In genomic region chr16:55950946-55951678, GRCm38 (mm10) we compare ENCODE assay signal across 8 mouse cellular contexts. TPM values are rescaled to one million over a fixed set of nuclear protein-coding genes. Genes with fewer than 3 reads are reported as not detected.
A peak's percentile ranks its signal among the peaks of the same experiment; 100 is the strongest.
DNase-seq lines count a peak whose midpoint lies in the region; ATAC-seq and TF ChIP-seq lines count a peak whose summit lies in the region.

No protein-coding gene starts in this region.

- H3K4me2 ChIP-seq in hindbrain, embryonic 11.5 days (replicated peaks; ENCODE audit: low read depth, low read length) = no peak overlapping the region

- TF ChIP-seq EP300 in MEL (IDR thresholded peaks at IDR 0.05; ENCODE audit: low read depth in 1 of 2, low read length in 2 of 2) = no peak

- peak overlapping the region; percentile 66 to 70 for H3K4me3 ChIP-seq in MEL (ENCODE audit: control insufficient read depth in 1 of 2, insufficient read depth in 1 of 2, low read depth in 2 of 2, low read length in 2 of 2)
- H3K4me3 ChIP-seq in forebrain, embryonic 10.5 days = no peak overlapping the region
- H3K4me3 ChIP-seq in hindbrain, embryonic 11.5 days (ENCODE audit: low read depth, low read length) = no peak overlapping the region

- ATAC-seq in hindbrain, embryonic 11.5 days (ENCODE audit: low FRiP score) = peak; percentile 79

- TF ChIP-seq RAD21 in MEL (IDR thresholded peaks at IDR 0.05; ENCODE audit: low read depth, low read length) = peak; percentile 93

- H3K36me3 ChIP-seq in MEL (ENCODE audit: control insufficient read depth in 1 of 2, insufficient read depth in 2 of 2, low read length in 2 of 2) = peaks cover 0 to 7% of the 10 kb centered on the region in 2 experiments; a peak in 2 of 4 replicates
- H3K36me3 ChIP-seq in forebrain, embryonic 10.5 days (replicated peaks) = no peaks in the 10 kb centered on the region
- H3K36me3 ChIP-seq in hindbrain, embryonic 11.5 days (ENCODE audit: control insufficient read depth, insufficient read depth, low read length) = no peaks in the 10 kb centered on the region

- H3K9me3 ChIP-seq in MEL (replicated peaks; ENCODE audit: insufficient read depth, low read length) = no peaks in the 10 kb centered on the region
- no peaks in the 10 kb centered on the region for H3K9me3 ChIP-seq in forebrain, embryonic 10.5 days
- H3K9me3 ChIP-seq in hindbrain, embryonic 11.5 days (ENCODE audit: control insufficient read depth, low read length) = no peaks in the 10 kb centered on the region

- 49% methylated on average over 19 of the region's 19 CpGs for whole genome bisulfite sequencing in forebrain, embryonic 10.5 days
- 41% methylated on average over 19 of the region's 19 CpGs for WGBS in hindbrain, embryonic 11.5 days

- TF ChIP-seq POLR2A in MEL (IDR thresholded peaks at IDR 0.05; ENCODE audit: control insufficient read depth in 1 of 2, insufficient read depth in 1 of 2, low read depth in 1 of 2, low read length in 2 of 2, poor library complexity in 1 of 2) = no peak

- H3K79me2 ChIP-seq in MEL (ENCODE audit: control insufficient read depth, insufficient read depth, low read length, poor library complexity) = no peaks in the 10 kb centered on the region

- no peaks in the 10 kb centered on the region for H3K27me3 ChIP-seq in MEL (ENCODE audit: control insufficient read depth in 1 of 2, insufficient read depth in 2 of 2, low read length in 2 of 2)
- no peaks in the 10 kb centered on the region for H3K27me3 ChIP-seq in forebrain, embryonic 10.5 days (ENCODE audit: poor library complexity, severe bottlenecking)
- no peaks in the 10 kb centered on the region for H3K27me3 ChIP-seq in hindbrain, embryonic 11.5 days (ENCODE audit: control insufficient read depth, insufficient read depth, low read length)

- H3K4me1 ChIP-seq in MEL (ENCODE audit: control insufficient read depth in 1 of 2, insufficient read depth in 2 of 2, low read length in 2 of 2) = peaks cover 8 to 9% of the 10 kb centered on the region in 2 experiments
- H3K4me1 ChIP-seq in forebrain, embryonic 10.5 days = no peaks in the 10 kb centered on the region
- no peaks in the 10 kb centered on the region for H3K4me1 ChIP-seq in hindbrain, embryonic 11.5 days (replicated peaks; ENCODE audit: control insufficient read depth, insufficient read depth, low read length)

- peak; percentile 95 for DNase-seq in MEL (ENCODE audit: low read depth, low spot score)
- peak; percentile 82 for DNase-seq in c-Kit-negative CD71-positive TER-119-positive erythroid progenitor cells, embryonic 14.5 days (ENCODE audit: low read depth, low spot score)
- peak; percentile 67 for DNase-seq in forebrain, embryonic 10.5 days (ENCODE audit: extremely low spot score, low spot score)
- DNase-seq in hindbrain, embryonic 11.5 days (ENCODE audit: low spot score) = peak; percentile 92
- DNase-seq in layer of hippocampus, postnatal 25 days (ENCODE audit: extremely low spot score in 1 of 2, low spot score in 1 of 2) = peak; percentile 55 to 89
- DNase-seq in lung, postnatal 14 days = peak; percentile 92
- DNase-seq in ovary, postnatal 14 days (ENCODE audit: low spot score) = peak; percentile 87
- peak; percentile 79 to 95 for DNase-seq in thymus, postnatal 10 days (ENCODE audit: low spot score in 2 of 2)

- peak; percentile 46 to 95 (median 76) for TF ChIP-seq CTCF in MEL (IDR thresholded peaks at IDR 0.05 in 2 of 3, conservative IDR thresholded peaks at IDR 0.05 in 1 of 3; ENCODE audit: control insufficient read depth in 1 of 3, insufficient read depth in 1 of 3, low read depth in 2 of 3, low read length in 3 of 3, poor library complexity in 1 of 3, severe bottlenecking in 1 of 3)

- peak overlapping the region; percentile 30 for H3K27ac ChIP-seq in MEL (ENCODE audit: control insufficient read depth, low read depth, low read length)
- no peak overlapping the region for H3K27ac ChIP-seq in forebrain, embryonic 10.5 days
- H3K27ac ChIP-seq in hindbrain, embryonic 11.5 days (ENCODE audit: low read depth, low read length) = no peak overlapping the region

- H3K9ac ChIP-seq in MEL (ENCODE audit: control insufficient read depth, low read depth, low read length, poor library complexity, severe bottlenecking) = peak overlapping the region; percentile 39
- H3K9ac ChIP-seq in hindbrain, embryonic 11.5 days (ENCODE audit: low read depth, low read length) = no peak overlapping the region

TF ChIP-seq in MEL, 35 proteins besides CTCF, POLR2A, EP300 and RAD21:
- no peak for TF ChIP-seq GABPA (IDR thresholded peaks at IDR 0.05; ENCODE audit: low read depth, low read length)
- no peak for TF ChIP-seq JUND (IDR thresholded peaks at IDR 0.05; ENCODE audit: low read depth, low read length)
- 0 out of 2 replicates have a peak, but pooled peaks have one; percentile 19 for TF ChIP-seq HCFC1 (IDR thresholded peaks at IDR 0.05; ENCODE audit: low read depth, low read length)
- 0 out of 2 replicates have a peak, but pooled peaks have one; percentile 5 for TF ChIP-seq RCOR1 (IDR thresholded peaks at IDR 0.05; ENCODE audit: low read depth, low read length)
- TF ChIP-seq POLR2AphosphoS2 (IDR thresholded peaks at IDR 0.05; ENCODE audit: low read length) = no peak
- no peak for TF ChIP-seq MAZ (IDR thresholded peaks at IDR 0.05; ENCODE audit: low read depth, low read length)
- no peak for TF ChIP-seq ZMIZ1 (IDR thresholded peaks at IDR 0.05; ENCODE audit: low read depth, low read length)
- TF ChIP-seq NRF1 (IDR thresholded peaks at IDR 0.05; ENCODE audit: insufficient read depth, low read depth, low read length, poor library complexity, severe bottlenecking) = no peak
- no peak for TF ChIP-seq KAT2A (conservative IDR thresholded peaks at IDR 0.05; ENCODE audit: low read depth, low read length)
- peak; percentile 64 for TF ChIP-seq GATA1 (IDR thresholded peaks at IDR 0.05; ENCODE audit: low read depth, low read length)
- TF ChIP-seq ZKSCAN1 (IDR thresholded peaks at IDR 0.05; ENCODE audit: low read depth, low read length) = no peak
- peak; percentile 73 for TF ChIP-seq SMC3 (IDR thresholded peaks at IDR 0.05; ENCODE audit: low read depth, low read length)
- no peak for TF ChIP-seq USF2 (IDR thresholded peaks at IDR 0.05; ENCODE audit: borderline replicate concordance in 1 of 2, insufficient read depth in 1 of 2, low read depth in 1 of 2, low read length in 2 of 2)
- no peak for TF ChIP-seq POLR2AphosphoS5 (IDR thresholded peaks at IDR 0.05; ENCODE audit: borderline replicate concordance, low read depth, low read length)
- no peak for TF ChIP-seq USF1 (IDR thresholded peaks at IDR 0.05; ENCODE audit: low read depth, low read length)
- no peak for TF ChIP-seq TCF12 (IDR thresholded peaks at IDR 0.05; ENCODE audit: low read depth, low read length)
- peak; percentile 54; the same call in 1 of the 2 replicates for TF ChIP-seq SIN3A (IDR thresholded peaks at IDR 0.05; ENCODE audit: low read length)
- TF ChIP-seq MAX (IDR thresholded peaks at IDR 0.05; ENCODE audit: low read length) = no peak
- TF ChIP-seq TBP (IDR thresholded peaks at IDR 0.05; ENCODE audit: low read depth, low read length) = peak; percentile 89
- no peak for TF ChIP-seq ELF1 (IDR thresholded peaks at IDR 0.05; ENCODE audit: low read depth, low read length)
- peak; percentile 82 for TF ChIP-seq ZC3H11A (IDR thresholded peaks at IDR 0.05; ENCODE audit: low read depth, low read length)
- no peak for TF ChIP-seq ETS1 (IDR thresholded peaks at IDR 0.05; ENCODE audit: low read depth, low read length)
- no peak for TF ChIP-seq MYC (IDR thresholded peaks at IDR 0.05; ENCODE audit: low read depth, low read length)
- no peak for TF ChIP-seq UBTF (IDR thresholded peaks at IDR 0.05; ENCODE audit: borderline replicate concordance, insufficient read depth, low read depth, low read length)
- no peak for TF ChIP-seq CHD1 (IDR thresholded peaks at IDR 0.05; ENCODE audit: low read depth, low read length)
- TF ChIP-seq MEF2A (IDR thresholded peaks at IDR 0.05; ENCODE audit: extremely low read depth, insufficient replicate concordance, low read depth, low read length, poor library complexity, severe bottlenecking) = no peak
- TF ChIP-seq E2F4 (IDR thresholded peaks at IDR 0.05; ENCODE audit: borderline replicate concordance, low read depth, low read length) = no peak

RNA-seq across cellular contexts. Expression of gene Rpl24, which starts 15.0 kb away (rescaled TPM):
- 1,495 and 1,552 TPM in 2 replicates for total RNA-seq in MEL (2012; rRNA removed)
- 100 to 1,000 TPM in 1 of 2 experiments, not detected in 1; 132 TPM for polyA plus RNA-seq in MEL (2012; ENCODE audit: insufficient read depth in 1 of 2, insufficient read length in 2 of 2, low read depth in 1 of 2, low replicate concordance in 2 of 2, missing spikeins in 1 of 2)
- polyA plus RNA-seq in forebrain, embryonic 10.5 days (2016; fragmentation: Nextera tagmentation; extraction: Ambion mirVana) = 761 and 771 TPM in 2 replicates
- polyA plus RNA-seq in hindbrain, embryonic 11.5 days (2014; fragmentation: Nextera tagmentation; extraction: Ambion mirVana) = 787 and 791 TPM in 2 replicates
- 100 to 1,000 TPM; 367 to 413 TPM for total RNA-seq in layer of hippocampus, postnatal 25 days (2021)

RNA-seq across cellular contexts. Expression of gene Cep97, which starts 16.5 kb away (rescaled TPM):
- total RNA-seq in MEL (2012; rRNA removed) = 11.1 and 12.9 TPM in 2 replicates
- polyA plus RNA-seq in MEL (2012; ENCODE audit: insufficient read depth in 1 of 2, insufficient read length in 2 of 2, low read depth in 1 of 2, low replicate concordance in 2 of 2, missing spikeins in 1 of 2) = 10 to 100 TPM in 1 of 2 experiments, not detected in 1; 10.7 TPM
- polyA plus RNA-seq in forebrain, embryonic 10.5 days (2016; fragmentation: Nextera tagmentation; extraction: Ambion mirVana) = 17.4 and 18.3 TPM in 2 replicates
- polyA plus RNA-seq in hindbrain, embryonic 11.5 days (2014; fragmentation: Nextera tagmentation; extraction: Ambion mirVana) = 18.7 and 23.0 TPM in 2 replicates
- 10 to 100 TPM; 13.4 to 14.2 TPM for total RNA-seq in layer of hippocampus, postnatal 25 days (2021)

RNA-seq across cellular contexts. Expression of gene Zbtb11, which starts 22.6 kb away (rescaled TPM):
- total RNA-seq in MEL (2012; rRNA removed) = 17.6 and 19.0 TPM in 2 replicates
- polyA plus RNA-seq in MEL (2012; ENCODE audit: insufficient read depth in 1 of 2, insufficient read length in 2 of 2, low read depth in 1 of 2, low replicate concordance in 2 of 2, missing spikeins in 1 of 2) = 10 to 100 TPM in 1 of 2 experiments, not detected in 1; 12.5 TPM
- polyA plus RNA-seq in forebrain, embryonic 10.5 days (2016; fragmentation: Nextera tagmentation; extraction: Ambion mirVana) = 16.5 and 18.2 TPM in 2 replicates
- polyA plus RNA-seq in hindbrain, embryonic 11.5 days (2014; fragmentation: Nextera tagmentation; extraction: Ambion mirVana) = 15.0 and 20.9 TPM in 2 replicates
- 10 to 100 TPM; 46.2 to 47.3 TPM for total RNA-seq in layer of hippocampus, postnatal 25 days (2021)

RNA-seq across cellular contexts. Expression of gene Nxpe3, which starts 56.0 kb away (rescaled TPM):
- 2.5 and 2.7 TPM in 2 replicates for total RNA-seq in MEL (2012; rRNA removed)
- 1 to 10 TPM in 1 of 2 experiments, not detected in 1; 4.3 TPM for polyA plus RNA-seq in MEL (2012; ENCODE audit: insufficient read depth in 1 of 2, insufficient read length in 2 of 2, low read depth in 1 of 2, low replicate concordance in 2 of 2, missing spikeins in 1 of 2)
- 1.1 and 1.3 TPM in 2 replicates for polyA plus RNA-seq in forebrain, embryonic 10.5 days (2016; fragmentation: Nextera tagmentation; extraction: Ambion mirVana)
- polyA plus RNA-seq in hindbrain, embryonic 11.5 days (2014; fragmentation: Nextera tagmentation; extraction: Ambion mirVana) = 1.0 and 1.1 TPM in 2 replicates
- 10 to 100 TPM; 11.2 to 11.6 TPM for total RNA-seq in layer of hippocampus, postnatal 25 days (2021)

Comparison
In these comparisons a context has a peak if more than half of its experiments do, and no peak if none do; other contexts are left out.
1. H3K4me3 ChIP-seq: peak in MEL (2 of 2); none in forebrain, embryonic 10.5 days (single experiment) and hindbrain, embryonic 11.5 days (single experiment).
2. Peak in every context shown above with its lines, with median percentiles within 50 percentile points of each other: DNase-seq.